Mouse (Mus musculus): ENCODE measurements around the gene Rnasek. TPM values are rescaled to one million over a fixed set of nuclear protein-coding genes. Genes with fewer than 3 reads are reported as not detected.
A peak's percentile ranks its signal among the peaks of the same experiment; 100 is the strongest.

The Rnasek gene
- total RNA-seq, 2 experiments from 2014 or later = 109 to 117 TPM

DNA sequence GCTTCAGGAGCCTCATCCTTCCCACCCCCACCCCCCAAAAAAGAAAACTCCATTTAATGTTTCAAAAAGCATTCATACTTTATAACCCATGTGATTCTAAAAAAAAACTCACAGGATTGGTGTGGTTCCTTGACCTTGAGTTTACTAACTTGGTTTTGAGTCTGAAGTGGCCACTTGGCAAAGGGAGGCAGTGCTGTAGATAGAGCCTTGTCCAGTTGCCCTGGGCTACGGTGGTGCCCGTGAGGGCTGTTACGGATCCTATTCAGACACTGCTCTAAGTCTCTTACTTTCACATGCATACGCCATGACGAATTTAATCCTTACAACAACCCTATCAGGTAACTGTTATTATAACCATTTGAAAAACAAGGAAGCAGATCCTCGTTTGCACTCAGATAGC, 27.7 kb downstream of the Rnasek start:
- Histone ChIP-seq H3K4me3 (no peak overlapping the region), H3K27ac (no peak overlapping the region)
- intact Hi-C loops (cut with DNase I) = loop anchor here (2.0 kb wide), 1 partner anchor 157 kb away; the partner anchor contains the start of gene Asgr1
- TF ChIP-seq CTCF (IDR thresholded peaks at IDR 0.05) = no peak
- DNase-seq = no peak

DNA sequence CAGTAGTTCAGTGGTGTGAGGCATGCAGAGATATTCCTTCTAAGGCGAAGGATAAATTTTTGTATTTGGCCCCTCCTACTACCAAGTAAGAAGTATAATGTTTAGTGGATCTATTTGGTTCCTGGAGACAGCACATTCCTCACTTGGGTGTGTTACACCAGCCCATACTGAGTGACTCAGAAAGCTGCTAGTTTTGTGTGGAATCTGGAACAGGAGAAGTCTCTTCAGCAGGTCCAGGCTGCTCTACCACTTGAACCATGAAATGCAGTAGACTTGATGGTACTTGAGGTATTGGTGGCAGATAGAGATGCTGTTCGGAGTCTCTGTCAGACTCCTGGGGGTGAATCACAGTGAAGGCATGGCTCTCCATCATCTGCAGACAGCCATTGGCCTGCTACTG, 29.0 kb downstream of the Rnasek start:
- no peak for TF ChIP-seq CTCF (IDR thresholded peaks at IDR 0.05)
- Histone ChIP-seq H3K4me3 (no peak overlapping the region), H3K27ac (no peak overlapping the region)
- intact Hi-C loops (cut with DNase I) = no loop called here
- DNase-seq = peak; percentile 6

DNA sequence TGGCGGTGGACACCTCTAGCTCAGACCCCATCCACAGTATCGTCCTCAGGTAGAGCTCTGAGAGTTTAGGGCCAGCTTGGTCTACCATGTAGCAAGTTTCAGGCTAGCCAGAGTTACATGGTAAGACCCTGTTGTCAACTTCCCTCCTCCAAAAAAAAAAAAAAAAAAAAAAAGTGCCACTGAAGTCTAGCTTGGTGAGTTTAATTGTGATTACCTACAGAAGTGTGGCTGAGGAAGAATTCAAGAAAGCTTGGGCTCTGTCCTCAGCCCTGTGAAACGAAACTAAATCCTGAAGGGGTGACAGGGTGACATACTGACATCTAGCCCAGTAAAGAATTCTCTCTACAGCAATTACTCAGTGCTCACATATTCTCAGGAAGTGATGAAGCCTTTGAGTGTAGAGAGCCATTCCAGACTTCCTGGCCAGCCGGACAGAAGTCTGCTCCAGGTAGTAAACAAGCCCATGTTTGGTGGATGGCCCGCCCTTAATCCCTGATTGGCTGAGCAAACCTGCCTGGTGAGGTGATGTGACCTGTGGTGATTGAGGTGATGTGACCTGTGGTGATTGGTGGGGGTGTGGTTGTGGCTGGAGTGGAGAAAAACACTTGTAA, 30.8 kb downstream of the Rnasek start:
- Histone ChIP-seq H3K4me3 (no peak overlapping the region), H3K27ac (no peak overlapping the region)
- peak; percentile 6 for DNase-seq
- no peak for TF ChIP-seq CTCF (IDR thresholded peaks at IDR 0.05)
- intact Hi-C loops (cut with DNase I) = no loop called here

DNA sequence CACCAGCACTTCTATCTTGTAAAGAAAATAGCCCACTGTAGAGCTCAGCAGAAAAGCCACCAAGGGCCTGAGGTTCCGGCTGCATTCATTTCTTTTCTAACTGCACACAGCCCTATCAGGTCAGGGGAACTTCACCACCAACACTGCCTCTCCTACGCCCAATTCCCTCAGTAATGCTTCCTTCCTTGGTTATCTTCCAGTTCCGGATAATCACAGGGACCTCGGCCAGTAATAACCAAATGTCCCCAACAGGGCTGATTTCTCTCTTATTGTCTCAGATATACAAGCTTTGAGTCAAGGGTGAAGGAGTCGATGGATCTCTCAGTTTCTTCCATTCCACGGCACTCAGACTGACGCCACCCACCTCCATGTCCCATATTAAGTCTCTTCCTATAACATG, 32.4 kb downstream of the Rnasek start:
- no peak overlapping the region for H3K4me3 ChIP-seq
- TF ChIP-seq CTCF (IDR thresholded peaks at IDR 0.05) = no peak
- H3K27ac ChIP-seq = no peak overlapping the region
- intact Hi-C loops (cut with DNase I) = no loop called here
- DNase-seq = no peak

DNA sequence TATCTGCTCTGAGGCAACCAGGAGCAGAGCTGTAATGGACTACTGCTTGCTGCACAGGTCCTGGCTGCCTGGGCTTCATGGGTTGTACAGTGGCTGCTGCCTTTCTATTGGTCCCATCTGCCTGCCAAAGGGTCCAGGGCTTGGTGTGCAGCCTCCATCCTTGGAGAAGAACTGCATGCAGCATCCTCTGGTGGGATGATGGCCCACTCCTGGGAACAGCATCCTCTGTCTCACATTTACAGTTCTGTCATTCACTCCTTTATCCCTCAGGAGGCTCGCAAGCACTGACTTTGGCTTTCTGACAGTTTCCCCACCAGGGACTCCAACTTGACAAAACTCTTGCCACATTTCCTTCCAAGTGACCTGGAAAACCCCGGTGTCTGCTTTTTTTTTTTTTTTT, 32.8 kb downstream of the Rnasek start:
- TF ChIP-seq CTCF (IDR thresholded peaks at IDR 0.05) = no peak
- intact Hi-C loops (cut with DNase I) = no loop called here
- H3K27ac ChIP-seq = no peak overlapping the region
- DNase-seq = no peak
- H3K4me3 ChIP-seq = no peak overlapping the region

DNA sequence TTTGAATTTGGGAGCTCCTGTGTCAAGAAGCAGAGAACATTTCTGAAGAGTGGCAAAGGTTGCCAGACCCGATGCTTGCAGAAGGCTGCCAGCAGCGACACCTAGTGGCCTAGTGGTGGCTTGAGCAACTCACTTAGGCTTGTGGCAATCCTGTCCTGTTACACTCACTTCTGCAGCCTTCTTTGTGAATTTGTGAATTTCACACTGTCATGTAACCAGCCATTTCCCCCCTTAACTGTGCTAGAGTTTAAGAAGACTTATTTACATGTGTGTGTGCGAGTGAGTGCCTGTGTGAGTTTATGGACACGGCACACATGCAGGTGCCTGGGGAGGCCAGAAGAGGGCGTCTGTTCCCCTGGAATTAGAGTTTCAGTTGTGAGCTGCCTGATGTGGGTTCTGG, 38.0 kb downstream of the Rnasek start:
- intact Hi-C loops (cut with DNase I) = no loop called here
- H3K4me3 ChIP-seq = no peak overlapping the region
- H3K27ac ChIP-seq = peak overlapping the region; percentile 35; the same call in 1 of the 2 replicates
- peak; percentile 88 for DNase-seq
- TF ChIP-seq CTCF (IDR thresholded peaks at IDR 0.05) = peak; percentile 96

DNA sequence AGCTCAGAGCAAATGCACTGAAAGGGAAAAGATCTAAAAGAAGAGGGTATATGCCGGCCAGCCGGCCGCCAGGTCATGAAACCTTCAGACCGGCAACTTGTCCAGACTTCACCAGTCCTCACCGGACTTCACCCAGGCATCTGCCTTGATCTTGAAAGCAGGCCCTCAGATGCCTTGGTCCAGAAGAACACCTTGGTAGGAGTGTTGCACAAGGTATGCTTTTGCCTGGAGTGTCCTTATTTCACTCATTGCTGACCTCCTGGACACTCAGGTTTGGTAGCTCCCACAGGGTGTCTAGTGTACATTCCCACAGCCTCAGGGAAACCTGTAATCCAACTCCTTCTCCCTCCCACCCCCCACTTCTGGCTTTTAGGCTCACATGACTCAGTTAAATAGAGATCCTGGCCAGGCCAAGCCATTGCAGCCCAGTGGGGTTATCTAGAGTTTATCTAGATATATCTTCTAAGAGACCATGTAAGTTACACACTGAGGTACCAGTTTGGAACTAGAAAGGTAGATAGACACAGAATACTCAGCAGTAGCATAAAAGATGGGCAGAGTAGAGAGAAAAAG, 39.5 kb downstream of the Rnasek start:
- intact Hi-C loops (cut with DNase I) = no loop called here
- no peak for DNase-seq
- peak overlapping the region; percentile 75 for H3K27ac ChIP-seq
- TF ChIP-seq CTCF (IDR thresholded peaks at IDR 0.05) = no peak
- no peak overlapping the region for H3K4me3 ChIP-seq

DNA sequence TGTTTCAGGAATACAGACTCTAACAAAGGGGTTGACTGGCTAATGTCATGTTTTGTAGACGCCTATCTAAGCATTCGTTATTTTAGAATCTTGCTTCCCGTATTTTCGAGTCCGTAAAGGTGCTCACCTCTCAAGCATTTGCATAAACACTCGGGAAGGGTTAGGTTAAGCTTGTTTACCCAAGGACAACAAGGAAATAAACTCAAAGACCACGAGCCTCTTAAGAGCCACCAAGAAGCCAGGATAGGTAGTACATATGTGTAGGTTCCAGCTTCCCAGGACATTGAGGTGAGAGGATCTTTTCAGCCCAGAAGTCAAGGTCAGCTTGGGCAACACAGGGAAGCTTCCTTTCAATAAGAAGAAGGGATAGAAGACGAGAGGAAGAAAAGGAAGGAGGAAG, 40.5 kb downstream of the Rnasek start:
- intact Hi-C loops (cut with DNase I) = no loop called here
- Histone ChIP-seq H3K27ac (peak overlapping the region; percentile 8; the same call in 1 of the 2 replicates), H3K4me3 (no peak overlapping the region)

DNA sequence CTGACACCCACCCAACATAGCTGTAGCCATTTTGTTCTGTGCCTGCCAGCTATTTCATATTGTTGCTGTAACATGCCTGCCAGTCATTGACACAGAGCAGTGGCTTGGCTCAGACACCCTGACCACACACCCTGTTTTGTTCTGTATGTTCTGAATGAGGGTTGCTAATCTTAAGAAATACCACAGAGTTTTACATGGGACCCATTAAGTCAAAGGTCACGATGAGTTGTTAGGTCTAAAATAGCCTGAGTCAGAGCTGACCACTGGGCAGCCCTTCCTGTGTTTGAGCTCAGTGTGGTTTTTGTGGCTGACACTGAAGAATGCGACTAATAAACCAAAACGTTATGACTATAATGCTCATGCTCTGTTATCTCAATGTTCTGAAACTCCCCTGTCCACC, 41.3 kb downstream of the Rnasek start:
- Histone ChIP-seq H3K4me3 (no peak overlapping the region), H3K27ac (no peak overlapping the region)
- DNase-seq = no peak
- no peak for TF ChIP-seq CTCF (IDR thresholded peaks at IDR 0.05)
- intact Hi-C loops (cut with DNase I) = no loop called here

More for the DNA sequence above, 40.5 kb downstream of the Rnasek start:
- no peak for DNase-seq
- no peak for TF ChIP-seq CTCF (IDR thresholded peaks at IDR 0.05)

DNA sequence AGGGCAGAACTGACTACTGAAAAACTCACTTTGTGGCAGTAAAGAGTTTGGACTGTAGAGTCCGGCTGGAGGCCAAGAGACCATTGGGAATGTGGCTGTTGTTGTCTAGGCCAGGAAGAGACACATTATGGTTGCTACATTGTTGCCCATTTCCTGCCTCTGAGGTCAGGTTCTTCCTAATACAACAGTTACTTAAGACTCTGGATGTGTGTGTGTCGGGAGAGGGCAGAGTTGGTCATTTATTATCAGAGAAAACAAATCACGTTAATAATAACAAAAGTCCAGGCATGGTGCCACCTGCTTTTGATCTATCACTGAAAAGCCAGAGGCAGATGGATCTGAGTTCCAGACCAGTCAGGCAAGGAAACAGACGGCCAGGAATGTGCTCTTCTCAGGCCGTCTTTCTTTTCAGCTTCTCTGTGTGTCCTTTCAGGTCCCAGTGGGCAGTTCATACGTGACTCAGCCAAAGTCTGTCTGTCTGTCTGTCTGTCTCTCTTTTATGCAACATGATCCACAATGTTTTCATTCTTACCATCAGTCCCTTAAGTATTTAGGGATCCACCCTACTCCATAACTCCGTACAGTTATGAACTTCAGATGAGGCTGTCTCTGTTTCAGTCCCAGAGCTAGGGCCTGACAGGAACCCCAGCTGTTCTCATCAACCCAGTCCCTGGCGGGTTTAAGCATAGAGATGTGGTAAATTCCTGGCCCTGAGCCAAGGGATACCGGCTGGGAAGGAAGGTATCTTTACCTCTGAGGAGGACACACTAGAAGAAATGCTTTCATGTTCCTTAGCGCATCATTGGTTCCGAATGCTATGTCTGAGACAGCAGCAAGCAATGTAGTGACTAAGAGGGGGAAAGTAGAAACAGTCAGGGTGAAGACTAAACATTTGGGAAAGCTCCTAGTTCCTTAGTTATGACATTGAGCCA, 46.0 kb downstream of the Rnasek start:
- TF ChIP-seq CTCF (IDR thresholded peaks at IDR 0.05) = no peak
- H3K4me3 ChIP-seq = no peak overlapping the region

DNA sequence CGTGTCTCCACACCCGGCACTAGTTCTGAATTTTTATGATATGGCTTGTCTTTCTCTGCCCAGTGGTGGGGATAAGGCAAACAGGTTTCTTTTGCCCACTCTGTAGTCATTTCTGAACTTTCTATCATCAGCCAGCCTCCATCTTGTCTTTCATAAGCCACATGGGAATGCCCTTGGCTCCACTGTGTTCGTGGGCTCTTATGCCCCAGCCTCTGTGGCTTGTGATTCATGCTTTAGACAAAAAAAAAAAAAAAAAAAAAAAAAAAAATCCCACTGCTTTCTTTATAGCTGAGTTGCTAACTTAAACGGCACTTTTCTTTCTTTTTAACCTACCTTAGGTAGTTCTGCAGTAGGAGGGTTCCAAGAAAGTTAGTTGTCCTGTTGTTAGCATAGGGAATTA, 47.5 kb downstream of the Rnasek start:
- intact Hi-C loops (cut with DNase I) = no loop called here
- Histone ChIP-seq H3K27ac (no peak overlapping the region), H3K4me3 (no peak overlapping the region)
- no peak for DNase-seq
- TF ChIP-seq CTCF (IDR thresholded peaks at IDR 0.05) = no peak

More for the DNA sequence above, 46.0 kb downstream of the Rnasek start:
- intact Hi-C loops (cut with DNase I) = no loop called here
- H3K27ac ChIP-seq = no peak overlapping the region
- no peak for DNase-seq

DNA sequence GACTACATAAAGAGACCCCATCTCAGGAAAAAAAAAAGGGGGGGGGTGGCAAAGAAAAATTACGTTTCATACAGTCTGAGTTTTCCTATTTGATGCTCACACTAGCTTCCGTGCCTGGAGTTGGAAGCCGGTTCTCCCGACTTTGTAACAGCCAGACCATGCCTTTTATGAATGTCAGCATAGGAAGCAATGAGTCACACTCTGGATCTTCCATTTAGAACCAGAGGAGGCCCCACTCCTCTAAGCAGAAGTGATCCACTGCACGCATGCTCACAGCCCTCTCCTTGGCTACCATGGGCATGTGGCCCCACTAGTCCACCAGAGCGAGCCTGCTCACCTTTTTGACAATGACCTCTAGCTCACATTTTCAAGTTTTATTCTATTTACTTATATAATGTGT, 48.5 kb downstream of the Rnasek start:
- intact Hi-C loops (cut with DNase I) = no loop called here
- Histone ChIP-seq H3K4me3 (no peak overlapping the region), H3K27ac (no peak overlapping the region)
- no peak for DNase-seq
- TF ChIP-seq CTCF (IDR thresholded peaks at IDR 0.05) = no peak

All from gastrocnemius, adult 2 months (tissue).